Mouse (Mus musculus): ENCODE data around the gene Grasp. TPM values are rescaled to one million over a fixed set of nuclear protein-coding genes. Genes with fewer than 3 reads are reported as not detected.

The Grasp gene
- polyA plus RNA-seq, 1 experiment from 2014 or later: 1.3 TPM

- Histone ChIP-seq H3K4me3 (no peak overlapping the region), H3K4me1 (peaks cover 35% of the 10 kb centered on the region), H3K9ac (no peak overlapping the region), H3K36me3 (ENCODE audit: poor library complexity, severe bottlenecking) (peaks cover 15% of the 10 kb centered on the region), H3K27ac (no peak overlapping the region), H3K9me3 (replicated peaks) (no peaks in the 10 kb centered on the region), H3K27me3 (no peaks in the 10 kb centered on the region), H3K4me2 (no peak overlapping the region)
- 96% methylated on average over 8 of the region's 8 CpGs for WGBS
- ATAC-seq: no peak
Observed at GRCm38 (mm10) chr15:101184300-101184699, 39.7 kb upstream of the Grasp start.

- Histone ChIP-seq H3K4me2 (no peak overlapping the region), H3K4me1 (peaks cover 38% of the 10 kb centered on the region), H3K9ac (no peak overlapping the region), H3K27me3 (no peaks in the 10 kb centered on the region; the same call in 1 of the 2 replicates), H3K9me3 (replicated peaks) (no peaks in the 10 kb centered on the region), H3K27ac (no peak overlapping the region), H3K4me3 (no peak overlapping the region), H3K36me3 (ENCODE audit: poor library complexity, severe bottlenecking) (peaks cover 15% of the 10 kb centered on the region)
- ATAC-seq: no peak
- WGBS: 96% methylated on average over 3 of the region's 3 CpGs
Observed at GRCm38 (mm10) chr15:101185549-101185948, 38.4 kb upstream of the Grasp start.

- Histone ChIP-seq H3K4me2 (no peak overlapping the region), H3K36me3 (ENCODE audit: poor library complexity, severe bottlenecking) (peaks cover 15% of the 10 kb centered on the region), H3K4me3 (no peak overlapping the region), H3K9ac (no peak overlapping the region), H3K27me3 (no peaks in the 10 kb centered on the region; the same call in 1 of the 2 replicates), H3K4me1 (peaks cover 38% of the 10 kb centered on the region), H3K9me3 (replicated peaks) (no peaks in the 10 kb centered on the region), H3K27ac (no peak overlapping the region)
- 90% methylated on average over 5 of the region's 5 CpGs for WGBS
- ATAC-seq: no peak
Observed at GRCm38 (mm10) chr15:101187907-101188306, 36.1 kb upstream of the Grasp start.

- ATAC-seq: no peak
- WGBS: 73% methylated on average over 10 of the region's 10 CpGs
- Histone ChIP-seq H3K27ac (no peak overlapping the region), H3K36me3 (ENCODE audit: poor library complexity, severe bottlenecking) (peaks cover 23% of the 10 kb centered on the region), H3K9ac (no peak overlapping the region), H3K4me3 (no peak overlapping the region), H3K27me3 (peaks cover 4% of the 10 kb centered on the region), H3K9me3 (replicated peaks) (no peaks in the 10 kb centered on the region), H3K4me1 (peaks cover 44% of the 10 kb centered on the region), H3K4me2 (no peak overlapping the region)
Observed at GRCm38 (mm10) chr15:101189981-101190761, 33.8 kb upstream of the Grasp start.

- H3K9me3 ChIP-seq (replicated peaks): no peaks in the 10 kb centered on the region
- no peak overlapping the region for H3K27ac ChIP-seq
- peaks cover 44% of the 10 kb centered on the region for H3K4me1 ChIP-seq
- H3K4me3 ChIP-seq: no peak overlapping the region
- WGBS: 67% methylated on average over 5 of the region's 5 CpGs
- H3K36me3 ChIP-seq (ENCODE audit: poor library complexity, severe bottlenecking): peaks cover 25% of the 10 kb centered on the region
- no peak for ATAC-seq
- no peak overlapping the region for H3K9ac ChIP-seq
- H3K27me3 ChIP-seq: peaks cover 4% of the 10 kb centered on the region
- H3K4me2 ChIP-seq: no peak overlapping the region
Observed at GRCm38 (mm10) chr15:101190762-101191150, 33.2 kb upstream of the Grasp start.

GRCm38 (mm10) chr15:101191459-101192259, 32.3 kb upstream of the Grasp start:
- no peak overlapping the region for H3K4me3 ChIP-seq
- H3K27ac ChIP-seq: peak overlapping the region; percentile 49
- peaks cover 34% of the 10 kb centered on the region for H3K36me3 ChIP-seq (ENCODE audit: poor library complexity, severe bottlenecking)
- peak overlapping the region; percentile 34; the same call in 1 of the 2 replicates for H3K9ac ChIP-seq
- 6% methylated on average over 13 of the region's 13 CpGs for WGBS
- no peaks in the 10 kb centered on the region for H3K9me3 ChIP-seq (replicated peaks)
- H3K4me1 ChIP-seq: peaks cover 44% of the 10 kb centered on the region
- ATAC-seq: peak; percentile 89
- H3K4me2 ChIP-seq: peak overlapping the region; percentile 29
- H3K27me3 ChIP-seq: peaks cover 4% of the 10 kb centered on the region

- H3K9ac ChIP-seq: no peak overlapping the region
- H3K27me3 ChIP-seq: peaks cover 4% of the 10 kb centered on the region
- H3K9me3 ChIP-seq (replicated peaks): no peaks in the 10 kb centered on the region
- H3K36me3 ChIP-seq (ENCODE audit: poor library complexity, severe bottlenecking): peaks cover 35% of the 10 kb centered on the region
- no peak for ATAC-seq
- peaks cover 44% of the 10 kb centered on the region for H3K4me1 ChIP-seq
- WGBS: 28% methylated on average over 7 of the region's 7 CpGs
- H3K27ac ChIP-seq: 0 out of 2 replicates have a peak overlapping the region, but pooled peaks have one; percentile 49
- no peak overlapping the region for H3K4me3 ChIP-seq
- no peak overlapping the region for H3K4me2 ChIP-seq
Observed at GRCm38 (mm10) chr15:101192260-101192640, 31.7 kb upstream of the Grasp start.

- Histone ChIP-seq H3K27me3 (peaks cover 4% of the 10 kb centered on the region), H3K9me3 (replicated peaks) (no peaks in the 10 kb centered on the region), H3K4me2 (no peak overlapping the region), H3K4me1 (peaks cover 44% of the 10 kb centered on the region), H3K36me3 (ENCODE audit: poor library complexity, severe bottlenecking) (peaks cover 35% of the 10 kb centered on the region), H3K27ac (no peak overlapping the region), H3K9ac (no peak overlapping the region), H3K4me3 (no peak overlapping the region)
- 80% methylated on average over 7 of the region's 7 CpGs for WGBS
- ATAC-seq: no peak
Observed at GRCm38 (mm10) chr15:101192651-101193050, 31.3 kb upstream of the Grasp start.

- ATAC-seq: no peak
- Histone ChIP-seq H3K4me3 (no peak overlapping the region), H3K27ac (no peak overlapping the region), H3K27me3 (peaks cover 4% of the 10 kb centered on the region), H3K9ac (no peak overlapping the region), H3K9me3 (replicated peaks) (no peaks in the 10 kb centered on the region), H3K4me2 (no peak overlapping the region), H3K4me1 (peaks cover 44% of the 10 kb centered on the region), H3K36me3 (ENCODE audit: poor library complexity, severe bottlenecking) (peaks cover 43% of the 10 kb centered on the region)
- 97% methylated on average over 6 of the region's 6 CpGs for WGBS
Observed at GRCm38 (mm10) chr15:101193971-101194370, 30.0 kb upstream of the Grasp start.

- no peak overlapping the region for H3K4me2 ChIP-seq
- no peak overlapping the region for H3K4me3 ChIP-seq
- H3K9me3 ChIP-seq (replicated peaks): no peaks in the 10 kb centered on the region
- peaks cover 36% of the 10 kb centered on the region for H3K4me1 ChIP-seq
- no peak overlapping the region for H3K27ac ChIP-seq
- 95% methylated on average over 16 of the region's 16 CpGs for WGBS
- peaks cover 4% of the 10 kb centered on the region; the same call in 1 of the 2 replicates for H3K27me3 ChIP-seq
- H3K36me3 ChIP-seq (ENCODE audit: poor library complexity, severe bottlenecking): peaks cover 54% of the 10 kb centered on the region
- ATAC-seq: no peak
- no peak overlapping the region for H3K9ac ChIP-seq
Observed at GRCm38 (mm10) chr15:101194951-101195823, 28.8 kb upstream of the Grasp start.

GRCm38 (mm10) chr15:101196079-101196795, 27.8 kb upstream of the Grasp start:
- Histone ChIP-seq H3K27ac (no peak overlapping the region), H3K36me3 (ENCODE audit: poor library complexity, severe bottlenecking) (peaks cover 65% of the 10 kb centered on the region), H3K27me3 (peaks cover 4% of the 10 kb centered on the region; the same call in 1 of the 2 replicates), H3K4me3 (no peak overlapping the region), H3K4me1 (peaks cover 25% of the 10 kb centered on the region), H3K9me3 (replicated peaks) (no peaks in the 10 kb centered on the region), H3K9ac (no peak overlapping the region), H3K4me2 (no peak overlapping the region)
- no peak for ATAC-seq
- 93% methylated on average over 8 of the region's 8 CpGs for WGBS

All from forebrain, embryonic 13.5 days (tissue).